Mouse (Mus musculus) liver, embryonic 13.5 days (tissue): ENCODE results near the gene Ralgps2. TPM values are rescaled to one million over a fixed set of nuclear protein-coding genes. Genes with fewer than 3 reads are reported as not detected.

ENCODE experiments used
- ATAC-seq: fragments of 200-750 bp; cut with Nextera tagmentation; 2 replicates; pipeline ENCODE4 v1.8.0; 2017; ENCODE audit warnings: low read depth, mild to moderate bottlenecking, moderate number of reproducible peaks, moderate library complexity
- DNase-seq: peaks from one replicate; pipeline ENCODE4 v3.0.0; 2022
- H3K27ac ChIP-seq: fragments of 300-500 bp; sonication (generic); 2 replicates; pipeline ENCODE4 v1.5.1; 2015; ENCODE audit warnings: moderate library complexity, mild to moderate bottlenecking, inconsistent platforms
- H3K27me3 ChIP-seq: fragments of 300-500 bp; sonication (generic); 2 replicates; pipeline ENCODE4 v1.6.1; 2015; ENCODE audit warnings: mild to moderate bottlenecking, inconsistent platforms
- H3K36me3 ChIP-seq: fragments of 300-500 bp; sonication (generic); 2 replicates; pipeline ENCODE4 v1.6.1; 2015; ENCODE audit warnings: mild to moderate bottlenecking, inconsistent platforms
- H3K4me1 ChIP-seq: fragments of 300-500 bp; sonication (generic); replicated peaks from 2 replicates; pipeline ENCODE4 v1.6.1; 2015; ENCODE audit warnings: inconsistent platforms
- H3K4me2 ChIP-seq: fragments of 300-500 bp; sonication (generic); 2 replicates; pipeline ENCODE4 v1.6.1; 2015; ENCODE audit warnings: inconsistent platforms, mild to moderate bottlenecking, moderate library complexity
- H3K4me3 ChIP-seq: fragments of 300-500 bp; sonication (generic); replicated peaks from 2 replicates; pipeline ENCODE4 v1.5.1; 2015; ENCODE audit warnings: mild to moderate bottlenecking, inconsistent platforms
- H3K9ac ChIP-seq: fragments of 300-500 bp; sonication (generic); 2 replicates; pipeline ENCODE4 v1.6.1; 2015; ENCODE audit warnings: mild to moderate bottlenecking, inconsistent platforms
- H3K9me3 ChIP-seq: fragments of 300-500 bp; sonication (generic); replicated peaks from 2 replicates; pipeline ENCODE4 v1.6.1; 2016; ENCODE audit warnings: inconsistent platforms
- WGBS: fragments of 180-500 bp; shearing (Covaris S2); methylation state at CpG from one replicate; pipeline ENCODE4 v1.1.7; 2015; ENCODE audit not compliant: insufficient replicate concordance; 5-methylcytosine and 5-hydroxymethylcytosine counted together
- polyA plus RNA-seq: library from polyadenylated mRNA; unstranded; fragments of >200 nt; fragmentation: Nextera tagmentation; extraction: Ambion mirVana; gene quantifications from 2 replicates; pipeline ENCODE4 v1.2.1, GENCODE M21; 2015

Ralgps2 gene
- polyA plus RNA-seq, 1 experiment from 2014 or later: 21.0 TPM

GRCm38 (mm10) chr1:156921290-156921994 lies 18.0 kb downstream of the Ralgps2 start:
- H3K36me3 ChIP-seq: no peaks in the 10 kb centered on the region
- WGBS: 49% methylated on average over 12 of the region's 12 CpGs
- no peaks in the 10 kb centered on the region for H3K27me3 ChIP-seq
- no peak for DNase-seq
- H3K9ac ChIP-seq: no peak overlapping the region
- H3K4me1 ChIP-seq: peaks cover 27% of the 10 kb centered on the region
- H3K9me3 ChIP-seq: no peaks in the 10 kb centered on the region
- H3K4me3 ChIP-seq: no peak overlapping the region
- H3K4me2 ChIP-seq: no peak overlapping the region; the same call in 1 of the 2 replicates
- H3K27ac ChIP-seq: 0 out of 2 replicates have a peak overlapping the region, but pooled peaks have one; percentile 8
- ATAC-seq: no peak

GRCm38 (mm10) chr1:156917460-156917859 lies 22.0 kb downstream of the Ralgps2 start:
- ATAC-seq (peak; percentile 53; the same call in 1 of the 2 replicates), DNase-seq (no peak)
- no peak overlapping the region for H3K9ac ChIP-seq
- H3K9me3 ChIP-seq: no peaks in the 10 kb centered on the region
- no peaks in the 10 kb centered on the region for H3K36me3 ChIP-seq
- no peaks in the 10 kb centered on the region for H3K27me3 ChIP-seq
- H3K4me3 ChIP-seq: no peak overlapping the region
- H3K4me1 ChIP-seq: peaks cover 12% of the 10 kb centered on the region
- no peak overlapping the region for H3K4me2 ChIP-seq
- WGBS: 12% methylated on average over 3 of the region's 3 CpGs
- H3K27ac ChIP-seq: no peak overlapping the region

- 74% methylated on average over 3 of the region's 3 CpGs for WGBS
- Histone ChIP-seq H3K9ac (no peak overlapping the region), H3K4me2 (no peak overlapping the region), H3K36me3 (no peaks in the 10 kb centered on the region), H3K4me1 (peaks cover 5% of the 10 kb centered on the region), H3K27ac (no peak overlapping the region), H3K27me3 (no peaks in the 10 kb centered on the region), H3K4me3 (no peak overlapping the region), H3K9me3 (no peaks in the 10 kb centered on the region)
- DNase-seq: no peak
- ATAC-seq: no peak
Observed at GRCm38 (mm10) chr1:156916361-156916760, 23.1 kb downstream of the Ralgps2 start.

DNA sequence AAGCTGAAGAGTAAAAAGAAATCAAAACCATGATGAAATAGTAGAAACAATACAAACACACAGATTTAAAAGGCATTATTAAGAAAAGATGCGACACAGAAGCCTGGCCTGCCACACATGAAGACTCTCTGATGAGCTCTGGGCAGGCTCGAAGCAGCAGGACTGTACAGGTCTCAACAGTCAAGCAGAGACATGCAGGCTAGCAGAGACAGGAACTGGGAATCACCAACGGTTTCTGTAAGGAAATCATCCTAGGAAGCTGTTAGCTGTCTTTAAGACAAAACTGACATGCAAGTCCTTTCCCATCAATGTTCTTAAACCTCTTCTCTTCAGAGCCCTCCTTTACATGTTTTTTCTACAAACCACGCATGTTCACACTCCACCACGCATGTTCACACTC lies 24.5 kb downstream of the Ralgps2 start:
- Histone ChIP-seq H3K36me3 (no peaks in the 10 kb centered on the region), H3K27me3 (no peaks in the 10 kb centered on the region), H3K4me2 (no peak overlapping the region), H3K4me3 (no peak overlapping the region), H3K27ac (no peak overlapping the region), H3K9me3 (no peaks in the 10 kb centered on the region), H3K4me1 (0 out of 2 replicates have a peak, but pooled peaks cover 4% of the 10 kb centered on the region), H3K9ac (no peak overlapping the region)
- DNase-seq (no peak), ATAC-seq (no peak)
- WGBS: 56% methylated on average over 5 of the region's 5 CpGs

DNA sequence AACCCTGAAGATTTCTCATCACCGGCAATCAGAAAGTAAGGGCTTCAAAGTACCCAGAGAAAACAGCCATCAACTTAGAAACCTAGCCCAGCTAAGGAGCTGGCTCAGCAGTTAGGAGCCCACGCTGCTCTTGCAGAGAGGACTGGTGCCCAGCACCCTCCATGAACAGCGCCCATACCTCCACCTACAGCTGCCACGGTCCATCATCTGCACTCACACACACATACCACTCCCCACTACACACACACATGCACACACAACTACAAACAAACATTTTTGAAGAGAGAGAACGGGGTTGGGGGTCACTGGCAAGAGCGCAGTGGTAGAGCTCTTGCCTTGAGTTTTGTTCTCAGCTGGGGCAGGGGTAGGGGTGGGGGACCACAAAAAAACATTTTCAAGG lies 26.2 kb downstream of the Ralgps2 start:
- no peaks in the 10 kb centered on the region for H3K27me3 ChIP-seq
- WGBS: 77% methylated on average over 6 of the region's 6 CpGs
- ATAC-seq (no peak), DNase-seq (no peak)
- no peak overlapping the region for H3K4me2 ChIP-seq
- H3K4me1 ChIP-seq: peaks cover 11% of the 10 kb centered on the region
- no peak overlapping the region for H3K27ac ChIP-seq
- no peaks in the 10 kb centered on the region for H3K9me3 ChIP-seq
- H3K9ac ChIP-seq: no peak overlapping the region
- no peak overlapping the region for H3K4me3 ChIP-seq
- no peaks in the 10 kb centered on the region for H3K36me3 ChIP-seq

DNA sequence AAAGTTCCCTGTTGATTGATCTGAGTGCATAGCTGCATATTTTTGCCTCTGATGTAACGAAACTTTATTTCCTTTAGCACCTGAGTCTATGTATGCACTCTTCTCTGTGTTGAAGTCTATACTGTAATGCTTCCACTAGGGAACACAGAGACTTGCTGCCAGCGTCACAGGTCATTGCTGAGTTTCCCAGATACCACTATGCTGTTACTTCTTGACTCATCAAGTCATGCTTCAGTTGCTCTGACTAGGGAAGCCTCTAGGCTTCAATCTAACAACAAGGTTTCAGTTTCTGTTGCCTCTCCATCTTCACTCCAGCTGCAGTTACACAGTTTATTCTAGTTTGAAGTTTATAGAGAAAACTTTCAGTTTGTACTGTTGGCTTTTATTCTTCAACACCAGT lies 28.5 kb downstream of the Ralgps2 start:
- Histone ChIP-seq H3K4me3 (no peak overlapping the region), H3K9me3 (no peaks in the 10 kb centered on the region), H3K4me2 (no peak overlapping the region), H3K9ac (no peak overlapping the region), H3K27me3 (no peaks in the 10 kb centered on the region), H3K27ac (no peak overlapping the region), H3K4me1 (peaks cover 11% of the 10 kb centered on the region), H3K36me3 (no peaks in the 10 kb centered on the region)
- ATAC-seq: no peak
- DNase-seq: no peak
- WGBS: 61% methylated on average over 2 of the region's 2 CpGs

DNA sequence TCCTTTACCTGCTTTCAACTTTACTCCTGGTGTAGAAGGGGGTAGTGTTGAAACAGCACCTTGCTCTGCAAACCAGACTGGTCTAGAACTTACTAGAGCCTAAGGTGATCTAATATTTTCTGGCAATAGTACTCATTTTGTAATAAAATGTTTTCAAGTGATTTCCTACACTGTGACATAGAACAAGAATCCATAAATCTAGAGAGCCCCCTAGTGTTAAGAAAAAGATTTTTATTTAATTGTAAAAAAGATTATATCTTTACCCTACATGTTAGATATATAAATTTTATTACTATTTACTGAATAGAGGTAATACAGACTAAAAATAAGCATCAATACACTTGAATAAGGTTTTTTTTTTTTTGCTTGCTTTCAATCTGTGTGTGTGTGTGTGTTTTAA lies 29.6 kb downstream of the Ralgps2 start:
- no peaks in the 10 kb centered on the region for H3K27me3 ChIP-seq
- peaks cover 11% of the 10 kb centered on the region for H3K4me1 ChIP-seq
- no peak overlapping the region for H3K27ac ChIP-seq
- no peak overlapping the region for H3K9ac ChIP-seq
- no peak overlapping the region for H3K4me2 ChIP-seq
- DNase-seq (no peak), ATAC-seq (no peak)
- no peak overlapping the region for H3K4me3 ChIP-seq
- H3K36me3 ChIP-seq: no peaks in the 10 kb centered on the region
- H3K9me3 ChIP-seq: no peaks in the 10 kb centered on the region

DNA sequence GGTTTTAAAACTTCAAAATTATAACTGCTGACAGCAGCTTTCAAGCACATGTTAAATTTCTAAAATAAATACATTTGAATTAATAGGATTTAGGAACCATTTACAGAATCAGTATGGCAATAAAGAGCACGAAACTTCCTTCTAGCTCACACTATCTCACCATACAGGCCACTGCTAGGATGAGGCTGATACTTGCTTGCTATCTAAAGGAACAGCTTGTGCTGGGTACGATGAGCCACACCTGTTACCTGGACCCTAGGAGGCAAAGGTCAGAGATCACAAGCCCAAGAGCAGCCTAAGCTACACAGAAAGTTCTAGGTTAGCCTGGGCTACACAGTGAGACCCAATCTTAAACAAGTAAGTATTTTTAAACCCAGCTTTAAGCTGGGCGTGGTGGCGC lies 30.2 kb downstream of the Ralgps2 start:
- H3K9me3 ChIP-seq: no peaks in the 10 kb centered on the region
- no peak overlapping the region for H3K4me3 ChIP-seq
- H3K4me1 ChIP-seq: peaks cover 11% of the 10 kb centered on the region
- no peaks in the 10 kb centered on the region for H3K36me3 ChIP-seq
- H3K27ac ChIP-seq: no peak overlapping the region
- DNase-seq (no peak), ATAC-seq (peak; percentile 82)
- no peak overlapping the region for H3K9ac ChIP-seq
- WGBS: 64% methylated on average over 4 of the region's 4 CpGs
- no peaks in the 10 kb centered on the region for H3K27me3 ChIP-seq
- no peak overlapping the region for H3K4me2 ChIP-seq

DNA sequence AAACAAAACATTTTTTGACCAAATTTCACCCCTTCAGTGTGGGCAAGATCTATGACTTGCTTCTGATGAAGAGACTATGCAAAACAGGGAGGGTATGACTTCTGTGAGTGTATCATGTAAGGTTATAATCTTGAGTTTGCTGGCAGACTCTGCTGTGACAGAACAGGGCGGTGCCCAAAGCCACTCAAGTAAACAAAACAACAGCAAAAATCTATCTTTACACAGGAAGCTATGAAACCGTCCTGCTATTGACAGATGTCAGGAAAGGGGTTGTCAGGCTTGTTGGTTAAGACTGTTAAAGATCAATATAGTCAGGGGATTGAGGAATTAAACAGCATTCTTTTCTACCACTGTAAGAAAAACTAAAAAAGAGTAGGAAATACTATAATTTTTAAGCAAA lies 33.8 kb downstream of the Ralgps2 start:
- no peak overlapping the region for H3K4me3 ChIP-seq
- H3K36me3 ChIP-seq: no peaks in the 10 kb centered on the region
- H3K9ac ChIP-seq: no peak overlapping the region
- H3K9me3 ChIP-seq: no peaks in the 10 kb centered on the region
- H3K4me1 ChIP-seq: peaks cover 11% of the 10 kb centered on the region
- DNase-seq (no peak), ATAC-seq (no peak)
- H3K27me3 ChIP-seq: no peaks in the 10 kb centered on the region
- H3K27ac ChIP-seq: no peak overlapping the region
- 54% methylated on average over 2 of the region's 2 CpGs for WGBS
- H3K4me2 ChIP-seq: no peak overlapping the region

DNA sequence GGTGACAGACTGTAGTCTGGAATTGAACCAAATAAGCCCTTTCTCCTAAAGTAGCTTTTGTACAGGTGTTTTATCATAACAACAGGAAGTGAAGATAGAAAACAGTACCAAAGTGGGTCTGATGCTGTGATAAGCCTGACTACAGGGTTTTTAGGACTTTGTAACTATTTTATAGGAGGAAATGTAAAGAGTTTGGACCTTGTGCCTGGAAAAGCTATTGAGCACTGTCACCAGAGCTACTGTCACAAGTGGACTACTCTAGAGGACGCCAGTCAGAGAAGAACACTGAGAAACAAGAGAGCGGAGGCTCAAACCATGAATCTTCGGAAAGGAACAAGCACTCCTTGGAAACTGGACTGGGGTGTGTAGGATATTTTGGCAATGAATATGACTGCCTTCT lies 35.5 kb downstream of the Ralgps2 start:
- ATAC-seq (no peak), DNase-seq (no peak)
- WGBS: 83% methylated on average over 3 of the region's 3 CpGs
- H3K4me3 ChIP-seq: no peak overlapping the region
- no peak overlapping the region for H3K27ac ChIP-seq
- peaks cover 2% of the 10 kb centered on the region; the same call in 1 of the 2 replicates for H3K4me1 ChIP-seq
- no peaks in the 10 kb centered on the region for H3K9me3 ChIP-seq
- H3K27me3 ChIP-seq: no peaks in the 10 kb centered on the region
- no peak overlapping the region for H3K9ac ChIP-seq
- no peaks in the 10 kb centered on the region for H3K36me3 ChIP-seq
- no peak overlapping the region for H3K4me2 ChIP-seq

DNA sequence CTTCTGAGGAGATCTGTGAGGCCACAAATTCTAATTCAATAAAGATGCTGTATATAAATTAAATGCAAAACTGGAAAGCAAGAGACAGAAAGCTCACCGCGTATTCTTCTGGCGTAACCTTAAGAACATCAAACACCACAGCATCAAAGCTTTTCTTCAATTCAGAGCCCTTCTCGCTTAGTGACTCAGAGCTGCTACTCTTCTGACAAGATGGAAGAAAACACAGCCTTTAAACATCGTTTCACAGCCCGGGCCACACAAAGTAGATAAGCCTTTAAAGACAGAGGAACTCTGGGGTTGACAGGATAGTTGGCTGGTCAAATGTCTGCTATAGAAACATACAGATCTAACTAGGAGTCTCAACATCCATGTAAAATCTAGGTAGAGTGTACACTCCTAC lies 37.7 kb downstream of the Ralgps2 start:
- Histone ChIP-seq H3K36me3 (peaks cover 5% of the 10 kb centered on the region; the same call in 1 of the 2 replicates), H3K27me3 (no peaks in the 10 kb centered on the region), H3K4me1 (no peaks in the 10 kb centered on the region), H3K27ac (no peak overlapping the region), H3K9ac (no peak overlapping the region), H3K4me2 (no peak overlapping the region), H3K4me3 (no peak overlapping the region), H3K9me3 (no peaks in the 10 kb centered on the region)
- WGBS: 68% methylated on average over 6 of the region's 6 CpGs
- ATAC-seq (no peak), DNase-seq (no peak)

- Histone ChIP-seq H3K36me3 (no peaks in the 10 kb centered on the region), H3K9ac (no peak overlapping the region), H3K9me3 (no peaks in the 10 kb centered on the region), H3K4me2 (no peak overlapping the region), H3K27me3 (no peaks in the 10 kb centered on the region), H3K4me1 (no peaks in the 10 kb centered on the region), H3K27ac (no peak overlapping the region), H3K4me3 (no peak overlapping the region)
- DNase-seq (no peak), ATAC-seq (no peak)
- 77% methylated on average over 4 of the region's 4 CpGs for WGBS
Observed at GRCm38 (mm10) chr1:156891561-156891960, 47.9 kb downstream of the Ralgps2 start.
